Mouse (Mus musculus) cerebellum, adult 2 months (tissue): ENCODE data around the gene Commd8. TPM values are rescaled to one million over a fixed set of nuclear protein-coding genes. Genes with fewer than 3 reads are reported as not detected.

Source experiments
- DNase-seq, 2 experiments: peaks; one replicate each; pipeline ENCODE4 v3.0.0; 2021
- H3K27ac ChIP-seq: fragments of 200-500 bp; 2 replicates; pipeline ENCODE4 v1.5.1; 2012; ENCODE audit warnings: low read length, control low read depth, inconsistent platforms; ENCODE audit not compliant: insufficient read depth
- H3K27me3 ChIP-seq: fragments of 200-500 bp; 2 replicates; pipeline ENCODE4 v1.6.1; 2012; ENCODE audit warnings: inconsistent platforms, mild to moderate bottlenecking, low read length, moderate library complexity; ENCODE audit not compliant: control insufficient read depth, insufficient read depth
- H3K4me1 ChIP-seq: fragments of 200-500 bp; 2 replicates; pipeline ENCODE4 v1.6.1; 2011; ENCODE audit warnings: low read length; ENCODE audit not compliant: control insufficient read depth, insufficient read depth
- H3K4me3 ChIP-seq: fragments of 200-500 bp; replicated peaks from 2 replicates; pipeline ENCODE3; 2011; ENCODE audit warnings: mild to moderate bottlenecking, low read depth, low read length, control low read depth; ENCODE audit not compliant: insufficient read depth
- CTCF ChIP-seq: fragments of 200-500 bp; IDR thresholded peaks from 2 replicates; pipeline ENCODE4 v1.5.1; 2011; ENCODE audit warnings: low read depth, mild to moderate bottlenecking, control low read depth, low read length, moderate library complexity, borderline replicate concordance; ENCODE audit not compliant: insufficient read depth
- POLR2A ChIP-seq: fragments of 200-500 bp; IDR thresholded peaks from 2 replicates; pipeline ENCODE4 v1.6.1; 2011; ENCODE audit warnings: low read length, control low read depth, borderline replicate concordance; ENCODE audit not compliant: insufficient read depth
- WGBS: fragments of 180-500 bp; shearing (Covaris S2); methylation state at CpG from one replicate; pipeline ENCODE4 v1.1.7; 2018; 5-methylcytosine and 5-hydroxymethylcytosine counted together
- polyA plus RNA-seq: library from polyadenylated mRNA; depleted of rRNA; stranded (reverse); fragments of >200 nt; gene quantifications from 2 replicates; pipeline ENCODE4 v1.2.3, GENCODE M21; 2012

Commd8 gene
- polyA plus RNA-seq, 1 experiment, result 62.1 TPM

GRCm38 (mm10) chr5:72148679-72149078 is 19.3 kb downstream of the Commd8 start:
- 62% methylated on average over 5 of the region's 5 CpGs for WGBS
- Histone ChIP-seq H3K4me1 (no peaks in the 10 kb centered on the region), H3K27ac (no peak overlapping the region), H3K27me3 (no peaks in the 10 kb centered on the region), H3K4me3 (no peak overlapping the region)
- DNase-seq, result no peak
- no peak for TF ChIP-seq POLR2A

GRCm38 (mm10) chr5:72139619-72140018 is 28.4 kb downstream of the Commd8 start:
- Histone ChIP-seq H3K4me3 (no peak overlapping the region), H3K27me3 (no peaks in the 10 kb centered on the region), H3K4me1 (no peaks in the 10 kb centered on the region), H3K27ac (no peak overlapping the region)
- DNase-seq, result no peak
- WGBS, result 26% methylated on average over 1 of the region's 1 CpGs
- TF ChIP-seq POLR2A, result no peak
- no peak for TF ChIP-seq CTCF

- 35% methylated on average over 7 of the region's 7 CpGs for WGBS
- H3K4me1 ChIP-seq, result no peaks in the 10 kb centered on the region
- TF ChIP-seq POLR2A (no peak), CTCF (no peak)
- no peak overlapping the region for H3K27ac ChIP-seq
- no peaks in the 10 kb centered on the region for H3K27me3 ChIP-seq
- no peak overlapping the region for H3K4me3 ChIP-seq
- DNase-seq, result no peak
Observed at GRCm38 (mm10) chr5:72138256-72138655, 29.7 kb downstream of the Commd8 start.

GRCm38 (mm10) chr5:72133906-72134305 is 34.1 kb downstream of the Commd8 start:
- no peak overlapping the region for H3K4me3 ChIP-seq
- no peaks in the 10 kb centered on the region for H3K27me3 ChIP-seq
- H3K27ac ChIP-seq, result no peak overlapping the region
- no peaks in the 10 kb centered on the region for H3K4me1 ChIP-seq
- WGBS, result 70% methylated on average over 2 of the region's 2 CpGs
- TF ChIP-seq POLR2A, result no peak
- no peak for TF ChIP-seq CTCF
- DNase-seq, result no peak

GRCm38 (mm10) chr5:72126681-72127080 is 41.3 kb downstream of the Commd8 start:
- no peaks in the 10 kb centered on the region for H3K27me3 ChIP-seq
- DNase-seq, result no peak
- no peak for TF ChIP-seq CTCF
- TF ChIP-seq POLR2A, result no peak
- 43% methylated on average over 4 of the region's 4 CpGs for WGBS
- H3K4me3 ChIP-seq, result no peak overlapping the region
- H3K4me1 ChIP-seq, result no peaks in the 10 kb centered on the region
- no peak overlapping the region for H3K27ac ChIP-seq

GRCm38 (mm10) chr5:72122414-72123037 is 45.5 kb downstream of the Commd8 start:
- H3K27me3 ChIP-seq, result no peaks in the 10 kb centered on the region
- DNase-seq, result no peak
- TF ChIP-seq POLR2A (no peak), CTCF (no peak)
- no peaks in the 10 kb centered on the region for H3K4me1 ChIP-seq
- no peak overlapping the region for H3K4me3 ChIP-seq
- H3K27ac ChIP-seq, result no peak overlapping the region
- WGBS, result 90% methylated on average over 6 of the region's 6 CpGs
